Mouse (Mus musculus) forebrain, embryonic 10.5 days (tissue): Measurements from ENCODE around the gene Smad3. TPM values are rescaled to one million over a fixed set of nuclear protein-coding genes. Genes with fewer than 3 reads are reported as not detected.
A peak's percentile ranks its signal among the peaks of the same experiment; 100 is the strongest.

Experiments used
- DNase-seq: peaks from one replicate; pipeline ENCODE4 v3.0.0-alpha.2; 2017; ENCODE audit warnings: low spot score; ENCODE audit errors: extremely low spot score
- H3K27ac ChIP-seq: fragments of 300-500 bp; sonication (generic); 2 replicates; pipeline ENCODE4 v1.5.1; 2016; ENCODE audit warnings: mild to moderate bottlenecking
- H3K27me3 ChIP-seq: fragments of 300-500 bp; sonication (generic); 2 replicates; pipeline ENCODE4 v1.6.1; 2016; ENCODE audit warnings: mild to moderate bottlenecking; ENCODE audit not compliant: poor library complexity, severe bottlenecking
- H3K36me3 ChIP-seq: fragments of 300-500 bp; sonication (generic); replicated peaks from 2 replicates; pipeline ENCODE4 v1.6.1; 2016; ENCODE audit warnings: mild to moderate bottlenecking, moderate library complexity
- H3K4me1 ChIP-seq: fragments of 300-500 bp; sonication (generic); 2 replicates; pipeline ENCODE4 v1.6.1; 2016
- H3K4me3 ChIP-seq: fragments of 300-500 bp; sonication (generic); 2 replicates; pipeline ENCODE4 v1.5.1; 2016; ENCODE audit warnings: mild to moderate bottlenecking, moderate library complexity
- H3K9me3 ChIP-seq: fragments of 300-500 bp; sonication (generic); 2 replicates; pipeline ENCODE4 v1.6.1; 2016; ENCODE audit warnings: mild to moderate bottlenecking, moderate library complexity
- WGBS: fragments of 180-500 bp; shearing (Covaris S2); methylation state at CpG from one replicate; pipeline ENCODE4 v1.1.7; 2016; 5-methylcytosine and 5-hydroxymethylcytosine counted together
- polyA plus RNA-seq: library from polyadenylated mRNA; unstranded; fragments of >200 nt; fragmentation: Nextera tagmentation; extraction: Ambion mirVana; gene quantifications from 2 replicates; pipeline ENCODE4 v1.2.1, GENCODE M21; 2016

The Smad3 gene
- 22.1 and 25.5 TPM in 2 replicates for polyA plus RNA-seq

- Histone ChIP-seq H3K4me3 (peak within 1 kb of the TSS; percentile 88), H3K27ac (peak within 1 kb of the TSS; percentile 99), H3K4me1 (peaks cover 74% of the 10 kb centered on the region), H3K27me3 (peaks cover 4% of the 10 kb centered on the region; the same call in 1 of the 2 replicates), H3K9me3 (peaks cover 4% of the 10 kb centered on the region; the same call in 1 of the 2 replicates), H3K36me3 (0 out of 2 replicates have a peak, but pooled peaks cover 8% of the 10 kb centered on the region)
- peak; percentile 91 for DNase-seq
- WGBS = under 1% methylated on average over 59 of the region's 59 CpGs
Measured at GRCm38 (mm10) chr9:63757865-63758440, at the start of gene Smad3. Gene Smad3 (minus strand): TSS chr9:63757994.

GRCm38 (mm10) chr9:63804847-63805246 lies 47.1 kb upstream of the Smad3 start:
- Histone ChIP-seq H3K27me3 (peaks cover 5% of the 10 kb centered on the region; the same call in 1 of the 2 replicates), H3K9me3 (no peaks in the 10 kb centered on the region), H3K4me1 (peaks cover 50% of the 10 kb centered on the region), H3K36me3 (no peaks in the 10 kb centered on the region), H3K27ac (peak overlapping the region; percentile 27; the same call in 1 of the 2 replicates), H3K4me3 (no peak overlapping the region)
- 45% methylated on average over 3 of the region's 3 CpGs for WGBS
- DNase-seq = no peak

- peak; percentile 85 for DNase-seq
- peak overlapping the region; percentile 85 for H3K27ac ChIP-seq
Measured at GRCm38 (mm10) chr9:63803181-63803591, 45.4 kb upstream of the Smad3 start.

GRCm38 (mm10) chr9:63802504-63802903 lies 44.7 kb upstream of the Smad3 start:
- Histone ChIP-seq H3K27me3 (peaks cover 5% of the 10 kb centered on the region; the same call in 1 of the 2 replicates), H3K4me3 (no peak overlapping the region), H3K36me3 (no peaks in the 10 kb centered on the region), H3K4me1 (peaks cover 40% of the 10 kb centered on the region), H3K9me3 (no peaks in the 10 kb centered on the region), H3K27ac (peak overlapping the region; percentile 85)
- WGBS = 82% methylated on average over 7 of the region's 7 CpGs
- no peak for DNase-seq

More at GRCm38 (mm10) chr9:63803181-63803591, 45.4 kb upstream of the Smad3 start:
- no peaks in the 10 kb centered on the region for H3K9me3 ChIP-seq
- no peaks in the 10 kb centered on the region for H3K36me3 ChIP-seq
- peaks cover 40% of the 10 kb centered on the region for H3K4me1 ChIP-seq
- H3K27me3 ChIP-seq = peaks cover 5% of the 10 kb centered on the region; the same call in 1 of the 2 replicates
- 1% methylated on average over 8 of the region's 8 CpGs for WGBS
- H3K4me3 ChIP-seq = peak overlapping the region; percentile 28; the same call in 1 of the 2 replicates

- Histone ChIP-seq H3K4me1 (peaks cover 40% of the 10 kb centered on the region), H3K27me3 (peaks cover 5% of the 10 kb centered on the region; the same call in 1 of the 2 replicates), H3K36me3 (no peaks in the 10 kb centered on the region), H3K4me3 (no peak overlapping the region), H3K9me3 (no peaks in the 10 kb centered on the region), H3K27ac (peak overlapping the region; percentile 85)
- no peak for DNase-seq
- WGBS = 80% methylated on average over 5 of the region's 5 CpGs
Measured at GRCm38 (mm10) chr9:63802080-63802479, 44.3 kb upstream of the Smad3 start.

GRCm38 (mm10) chr9:63796429-63796828 lies 38.6 kb upstream of the Smad3 start:
- no peak overlapping the region for H3K4me3 ChIP-seq
- DNase-seq = no peak
- peaks cover 5% of the 10 kb centered on the region; the same call in 1 of the 2 replicates for H3K27me3 ChIP-seq
- peaks cover 20% of the 10 kb centered on the region for H3K4me1 ChIP-seq
- no peak overlapping the region for H3K27ac ChIP-seq
- 83% methylated on average over 3 of the region's 3 CpGs for WGBS
- no peaks in the 10 kb centered on the region for H3K36me3 ChIP-seq
- H3K9me3 ChIP-seq = no peaks in the 10 kb centered on the region

GRCm38 (mm10) chr9:63793731-63794495 lies 36.1 kb upstream of the Smad3 start:
- 81% methylated on average over 10 of the region's 10 CpGs for WGBS
- H3K4me1 ChIP-seq = peaks cover 18% of the 10 kb centered on the region
- no peaks in the 10 kb centered on the region for H3K9me3 ChIP-seq
- H3K4me3 ChIP-seq = no peak overlapping the region
- H3K27me3 ChIP-seq = no peaks in the 10 kb centered on the region
- DNase-seq = no peak
- H3K27ac ChIP-seq = no peak overlapping the region
- H3K36me3 ChIP-seq = no peaks in the 10 kb centered on the region

- Histone ChIP-seq H3K4me3 (no peak overlapping the region), H3K4me1 (peaks cover 39% of the 10 kb centered on the region), H3K36me3 (no peaks in the 10 kb centered on the region), H3K27me3 (no peaks in the 10 kb centered on the region), H3K9me3 (no peaks in the 10 kb centered on the region), H3K27ac (peak overlapping the region; percentile 62; the same call in 1 of the 2 replicates)
- 92% methylated on average over 1 of the region's 1 CpGs for whole genome bisulfite sequencing
- no peak for DNase-seq
Measured at GRCm38 (mm10) chr9:63791716-63792115, 33.9 kb upstream of the Smad3 start.

GRCm38 (mm10) chr9:63791275-63791674 lies 33.5 kb upstream of the Smad3 start:
- H3K4me3 ChIP-seq = no peak overlapping the region
- WGBS = 52% methylated on average over 6 of the region's 6 CpGs
- peak overlapping the region; percentile 62; the same call in 1 of the 2 replicates for H3K27ac ChIP-seq

GRCm38 (mm10) chr9:63790222-63790621 lies 32.4 kb upstream of the Smad3 start:
- H3K4me3 ChIP-seq = no peak overlapping the region
- peaks cover 53% of the 10 kb centered on the region for H3K4me1 ChIP-seq
- no peaks in the 10 kb centered on the region for H3K9me3 ChIP-seq
- no peak overlapping the region for H3K27ac ChIP-seq
- H3K36me3 ChIP-seq = no peaks in the 10 kb centered on the region
- H3K27me3 ChIP-seq = no peaks in the 10 kb centered on the region
- no peak for DNase-seq
- WGBS = 89% methylated on average over 4 of the region's 4 CpGs

More at GRCm38 (mm10) chr9:63791275-63791674, 33.5 kb upstream of the Smad3 start:
- Histone ChIP-seq H3K36me3 (no peaks in the 10 kb centered on the region), H3K4me1 (peaks cover 44% of the 10 kb centered on the region), H3K27me3 (no peaks in the 10 kb centered on the region), H3K9me3 (no peaks in the 10 kb centered on the region)
- DNase-seq = no peak

GRCm38 (mm10) chr9:63789386-63789785 lies 31.6 kb upstream of the Smad3 start:
- 84% methylated on average over 7 of the region's 7 CpGs for WGBS
- H3K4me3 ChIP-seq = no peak overlapping the region
- peaks cover 54% of the 10 kb centered on the region for H3K4me1 ChIP-seq
- DNase-seq = no peak
- no peaks in the 10 kb centered on the region for H3K27me3 ChIP-seq
- no peaks in the 10 kb centered on the region for H3K9me3 ChIP-seq
- H3K36me3 ChIP-seq = no peaks in the 10 kb centered on the region
- H3K27ac ChIP-seq = peak overlapping the region; percentile 6; the same call in 1 of the 2 replicates

GRCm38 (mm10) chr9:63787606-63788005 lies 29.8 kb upstream of the Smad3 start:
- no peak for DNase-seq
- Histone ChIP-seq H3K36me3 (no peaks in the 10 kb centered on the region), H3K9me3 (no peaks in the 10 kb centered on the region), H3K4me3 (no peak overlapping the region), H3K27ac (peak overlapping the region; percentile 81), H3K4me1 (peaks cover 62% of the 10 kb centered on the region), H3K27me3 (no peaks in the 10 kb centered on the region)
- WGBS = 63% methylated on average over 3 of the region's 3 CpGs

GRCm38 (mm10) chr9:63787086-63787485 lies 29.3 kb upstream of the Smad3 start:
- no peak overlapping the region for H3K4me3 ChIP-seq
- no peak for DNase-seq
- H3K9me3 ChIP-seq = no peaks in the 10 kb centered on the region
- no peaks in the 10 kb centered on the region for H3K36me3 ChIP-seq
- peaks cover 67% of the 10 kb centered on the region for H3K4me1 ChIP-seq
- peak overlapping the region; percentile 81 for H3K27ac ChIP-seq
- H3K27me3 ChIP-seq = no peaks in the 10 kb centered on the region
- 12% methylated on average over 2 of the region's 2 CpGs for WGBS
